Mouse (Mus musculus): ENCODE measurements around the gene Akt2. TPM values are rescaled to one million over a fixed set of nuclear protein-coding genes. Genes with fewer than 3 reads are reported as not detected.

Akt2 gene
- polyA plus RNA-seq (2012; ENCODE audit: insufficient read depth, insufficient read length, missing spikeins): 67.1 and 83.5 TPM in 2 replicates

DNA sequence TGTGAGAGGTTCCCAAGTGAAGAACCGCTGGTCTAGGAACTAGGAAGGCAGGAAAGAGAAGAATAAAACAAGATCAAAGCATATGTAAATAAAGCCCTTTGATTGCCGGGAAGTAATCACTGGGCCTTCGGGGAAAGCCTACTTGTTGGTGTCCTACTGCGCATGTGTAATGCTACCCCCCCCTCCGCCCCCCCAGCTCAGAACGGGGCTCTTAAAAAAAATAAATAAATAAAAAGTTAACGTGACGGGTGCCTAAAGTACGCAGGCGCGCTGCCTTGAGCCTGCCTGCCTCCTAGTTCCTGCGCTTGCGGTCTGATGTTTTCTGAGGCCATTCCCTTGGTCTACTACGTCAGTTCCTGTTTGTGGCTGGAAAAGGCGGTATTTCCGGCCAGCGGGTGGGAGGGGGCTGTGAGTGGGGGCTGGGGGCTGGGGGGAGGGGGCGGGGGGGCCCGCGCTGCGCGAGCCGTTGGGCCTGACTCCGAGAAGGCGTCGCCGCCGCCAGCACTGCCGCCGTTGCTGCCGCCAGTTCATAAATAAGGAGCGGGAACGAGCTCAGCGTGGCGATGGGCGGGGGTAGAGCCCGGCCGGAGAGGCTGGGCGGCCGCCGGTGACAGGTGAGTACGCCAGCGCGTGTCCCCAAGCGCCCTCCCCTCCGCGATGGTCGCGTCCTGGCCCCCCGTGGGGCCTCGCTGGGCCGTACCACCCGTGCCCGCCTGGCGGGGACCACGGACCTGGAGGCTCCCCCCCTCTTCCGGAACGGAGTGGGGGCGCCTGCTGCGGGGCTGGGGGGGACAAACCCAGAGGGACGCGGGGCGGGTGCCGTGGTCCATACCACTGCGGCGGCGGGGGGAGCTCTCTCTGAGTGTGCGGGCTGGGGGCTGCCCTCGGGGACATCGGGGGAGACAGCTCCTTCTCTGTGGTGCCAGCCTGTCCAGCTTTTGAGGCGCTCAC is at the start of gene Akt2:
Gene Akt2, plus strand, starts transcription at position 287 of the 951 bp plus-strand sequence.
- H3K4me1 ChIP-seq (ENCODE audit: control insufficient read depth, insufficient read depth, low read length): peaks cover 14% of the 10 kb centered on the region
- peak within 1 kb of the TSS; percentile 77 for H3K27ac ChIP-seq (ENCODE audit: insufficient read depth, low read depth, low read length)
- peak within 1 kb of the TSS; percentile 81 for H3K4me3 ChIP-seq (ENCODE audit: insufficient read depth, low read length)
- TF ChIP-seq CTCF (IDR thresholded peaks at IDR 0.05; ENCODE audit: low read depth, low read length): no peak
- no peak for TF ChIP-seq POLR2A (IDR thresholded peaks at IDR 0.05; ENCODE audit: borderline replicate concordance, low read depth, low read length)

DNA sequence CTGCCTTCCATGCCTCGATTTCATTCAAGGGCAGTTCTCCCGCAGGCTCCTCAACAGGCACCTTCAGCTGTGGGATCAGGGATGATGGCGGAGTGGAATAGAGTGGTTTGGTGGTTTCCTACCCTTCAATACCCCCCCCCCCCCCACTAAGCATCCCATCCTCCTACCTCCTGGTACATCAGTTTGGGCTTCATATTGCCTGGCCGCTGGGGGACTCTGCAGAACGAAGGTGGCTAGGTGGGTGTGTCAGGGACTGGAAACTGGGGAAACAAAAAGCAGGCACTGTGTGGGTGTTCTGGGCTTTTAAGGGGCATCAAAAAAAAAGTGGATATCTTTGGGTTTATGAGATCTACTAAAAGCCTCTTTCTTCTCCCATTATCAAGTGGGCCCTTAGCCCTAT is 49.4 kb upstream of the Akt2 start:
- Histone ChIP-seq H3K27ac (ENCODE audit: insufficient read depth, low read depth, low read length) (no peak overlapping the region), H3K4me3 (ENCODE audit: insufficient read depth, low read length) (peak overlapping the region; percentile 58), H3K4me1 (ENCODE audit: control insufficient read depth, insufficient read depth, low read length) (peaks cover 38% of the 10 kb centered on the region)
- TF ChIP-seq CTCF (IDR thresholded peaks at IDR 0.05; ENCODE audit: low read depth, low read length) (no peak), POLR2A (IDR thresholded peaks at IDR 0.05; ENCODE audit: borderline replicate concordance, low read depth, low read length) (no peak)

GRCm38 (mm10) chr7:27542392-27543033 is 48.8 kb upstream of the Akt2 start:
- Histone ChIP-seq H3K4me3 (ENCODE audit: insufficient read depth, low read length) (peak overlapping the region; percentile 58), H3K27ac (ENCODE audit: insufficient read depth, low read depth, low read length) (peak overlapping the region; percentile 20), H3K4me1 (ENCODE audit: control insufficient read depth, insufficient read depth, low read length) (peaks cover 32% of the 10 kb centered on the region)
- TF ChIP-seq POLR2A (IDR thresholded peaks at IDR 0.05; ENCODE audit: borderline replicate concordance, low read depth, low read length) (no peak), CTCF (IDR thresholded peaks at IDR 0.05; ENCODE audit: low read depth, low read length) (no peak)

GRCm38 (mm10) chr7:27543065-27543464 is 48.3 kb upstream of the Akt2 start:
- Histone ChIP-seq H3K4me3 (ENCODE audit: insufficient read depth, low read length) (peak overlapping the region; percentile 58), H3K27ac (ENCODE audit: insufficient read depth, low read depth, low read length) (peak overlapping the region; percentile 18), H3K4me1 (ENCODE audit: control insufficient read depth, insufficient read depth, low read length) (peaks cover 26% of the 10 kb centered on the region)
- TF ChIP-seq CTCF (IDR thresholded peaks at IDR 0.05; ENCODE audit: low read depth, low read length) (no peak), POLR2A (IDR thresholded peaks at IDR 0.05; ENCODE audit: borderline replicate concordance, low read depth, low read length) (no peak)

DNA sequence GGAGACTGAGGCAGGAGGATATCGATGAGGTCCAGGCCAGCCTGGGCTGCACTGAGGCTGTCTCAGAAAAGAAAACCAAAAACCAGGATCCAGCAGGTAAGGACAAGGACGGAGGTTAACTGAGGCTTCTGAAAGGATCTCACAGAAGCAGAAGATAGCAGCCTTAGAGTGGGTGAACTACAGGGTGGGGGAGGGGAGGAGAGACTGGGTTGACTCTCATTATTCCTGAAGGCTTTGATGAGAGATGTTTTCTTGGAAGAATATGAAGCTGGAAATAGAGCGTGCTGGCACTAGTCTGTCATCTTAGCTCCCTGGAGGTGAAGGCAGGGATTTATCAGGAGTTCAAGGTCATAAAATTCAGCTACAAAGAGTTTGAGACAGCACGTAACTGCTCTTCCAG is 47.5 kb upstream of the Akt2 start:
- TF ChIP-seq POLR2A (IDR thresholded peaks at IDR 0.05; ENCODE audit: borderline replicate concordance, low read depth, low read length): no peak
- TF ChIP-seq CTCF (IDR thresholded peaks at IDR 0.05; ENCODE audit: low read depth, low read length): no peak
- Histone ChIP-seq H3K4me3 (ENCODE audit: insufficient read depth, low read length) (no peak overlapping the region), H3K4me1 (ENCODE audit: control insufficient read depth, insufficient read depth, low read length) (peaks cover 25% of the 10 kb centered on the region), H3K27ac (ENCODE audit: insufficient read depth, low read depth, low read length) (no peak overlapping the region)

DNA sequence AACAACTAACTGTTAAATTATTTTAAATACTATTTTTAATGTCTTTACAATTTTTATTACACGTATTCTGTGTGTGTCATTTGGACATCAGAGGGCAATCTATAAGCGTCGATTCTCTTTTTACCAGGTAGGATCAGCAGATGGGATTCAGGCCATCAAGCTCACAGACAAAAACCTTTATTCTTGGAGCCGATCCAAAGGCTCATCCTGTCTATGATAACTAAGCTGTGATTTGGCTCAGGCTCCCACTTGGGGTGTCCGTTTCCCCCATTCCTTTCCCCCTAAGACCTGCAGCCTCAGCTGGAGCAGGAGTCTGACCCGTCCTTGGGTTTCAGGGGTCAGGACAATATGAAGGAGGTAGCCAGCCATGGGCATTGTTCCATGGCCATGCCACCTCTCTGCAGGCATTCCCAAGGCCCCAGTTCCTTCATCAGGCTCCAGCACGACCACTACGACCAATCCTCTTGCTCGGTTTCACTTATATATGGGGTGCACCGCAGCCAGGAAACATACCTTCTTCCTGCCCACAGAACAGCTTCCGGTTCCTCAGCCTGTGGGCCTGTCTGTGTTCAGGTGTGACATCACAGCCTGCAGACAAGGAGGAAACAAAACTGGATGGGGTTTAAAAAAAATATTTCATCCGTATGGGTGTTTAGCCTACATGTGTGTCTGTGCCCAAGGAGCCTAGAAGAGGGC is 46.5 kb upstream of the Akt2 start:
- Histone ChIP-seq H3K4me3 (ENCODE audit: insufficient read depth, low read length) (no peak overlapping the region), H3K27ac (ENCODE audit: insufficient read depth, low read depth, low read length) (no peak overlapping the region), H3K4me1 (ENCODE audit: control insufficient read depth, insufficient read depth, low read length) (peaks cover 25% of the 10 kb centered on the region)
- TF ChIP-seq POLR2A (IDR thresholded peaks at IDR 0.05; ENCODE audit: borderline replicate concordance, low read depth, low read length): no peak
- no peak for TF ChIP-seq CTCF (IDR thresholded peaks at IDR 0.05; ENCODE audit: low read depth, low read length)

DNA sequence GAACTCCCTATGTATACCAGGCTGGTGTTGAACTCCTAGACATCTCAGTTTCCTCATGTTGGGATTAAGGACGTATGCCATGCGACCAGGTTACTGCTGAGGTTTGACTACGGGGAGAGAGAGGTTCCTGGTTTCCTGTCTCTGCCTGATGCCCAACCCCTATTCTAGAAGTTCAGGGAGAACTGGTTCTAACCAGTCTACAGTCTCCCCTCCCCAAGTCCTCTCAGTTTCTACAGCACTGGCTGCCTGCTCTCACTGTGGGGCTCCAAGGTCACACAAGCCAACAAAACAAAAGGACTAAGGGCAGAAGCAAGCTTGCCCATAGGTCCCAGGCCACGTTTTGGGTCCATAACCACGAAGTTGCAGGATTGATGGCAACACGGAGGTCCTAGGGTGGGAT is 41.8 kb upstream of the Akt2 start:
- TF ChIP-seq POLR2A (IDR thresholded peaks at IDR 0.05; ENCODE audit: borderline replicate concordance, low read depth, low read length) (no peak), CTCF (IDR thresholded peaks at IDR 0.05; ENCODE audit: low read depth, low read length) (no peak)
- H3K4me1 ChIP-seq (ENCODE audit: control insufficient read depth, insufficient read depth, low read length): peaks cover 22% of the 10 kb centered on the region
- H3K27ac ChIP-seq (ENCODE audit: insufficient read depth, low read depth, low read length): no peak overlapping the region
- no peak overlapping the region for H3K4me3 ChIP-seq (ENCODE audit: insufficient read depth, low read length)

DNA sequence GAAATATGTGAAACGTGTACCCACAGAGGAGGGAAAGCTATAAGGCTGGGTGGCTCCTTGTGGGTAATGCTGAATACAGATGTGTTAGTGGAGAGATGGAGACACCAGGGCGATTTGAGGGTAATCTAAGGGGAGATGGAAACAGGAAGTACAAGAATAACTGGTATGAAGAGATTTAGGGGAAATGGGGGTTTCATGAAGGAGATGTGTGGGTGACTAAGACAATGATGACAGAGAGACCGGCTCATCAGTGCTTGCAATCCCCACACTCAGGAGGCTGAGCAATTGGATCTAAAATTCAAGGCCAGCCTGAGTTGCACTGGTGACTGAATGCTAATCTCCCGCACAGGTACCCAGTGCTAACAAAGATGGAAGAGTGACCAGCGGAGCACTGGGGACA is 39.3 kb upstream of the Akt2 start:
- H3K4me1 ChIP-seq (ENCODE audit: control insufficient read depth, insufficient read depth, low read length): peaks cover 25% of the 10 kb centered on the region
- peak overlapping the region; percentile 90 for H3K4me3 ChIP-seq (ENCODE audit: insufficient read depth, low read length)
- H3K27ac ChIP-seq (ENCODE audit: insufficient read depth, low read depth, low read length): peak overlapping the region; percentile 68
- TF ChIP-seq CTCF (IDR thresholded peaks at IDR 0.05; ENCODE audit: low read depth, low read length) (no peak), POLR2A (IDR thresholded peaks at IDR 0.05; ENCODE audit: borderline replicate concordance, low read depth, low read length) (no peak)

- peaks cover 25% of the 10 kb centered on the region for H3K4me1 ChIP-seq (ENCODE audit: control insufficient read depth, insufficient read depth, low read length)
- H3K4me3 ChIP-seq (ENCODE audit: insufficient read depth, low read length): peak within 1 kb of the TSS; percentile 90
- TF ChIP-seq CTCF (IDR thresholded peaks at IDR 0.05; ENCODE audit: low read depth, low read length) (no peak), POLR2A (IDR thresholded peaks at IDR 0.05; ENCODE audit: borderline replicate concordance, low read depth, low read length) (peak; percentile 68; the same call in 1 of the 2 replicates)
- H3K27ac ChIP-seq (ENCODE audit: insufficient read depth, low read depth, low read length): peak within 1 kb of the TSS; percentile 88
Measured at GRCm38 (mm10) chr7:27552931-27553513, 38.3 kb upstream of the Akt2 start, which contains the start of the genes Pld3 and 2310022A10Rik. Gene Pld3, minus strand, starts transcription at chr7:27553218. Gene 2310022A10Rik, plus strand, starts transcription at chr7:27553233.

All from bone marrow macrophage, adult 2 months (primary cell).